Comparison of ENCODE assay signal across 8 mouse cellular contexts in the genomic region with DNA sequence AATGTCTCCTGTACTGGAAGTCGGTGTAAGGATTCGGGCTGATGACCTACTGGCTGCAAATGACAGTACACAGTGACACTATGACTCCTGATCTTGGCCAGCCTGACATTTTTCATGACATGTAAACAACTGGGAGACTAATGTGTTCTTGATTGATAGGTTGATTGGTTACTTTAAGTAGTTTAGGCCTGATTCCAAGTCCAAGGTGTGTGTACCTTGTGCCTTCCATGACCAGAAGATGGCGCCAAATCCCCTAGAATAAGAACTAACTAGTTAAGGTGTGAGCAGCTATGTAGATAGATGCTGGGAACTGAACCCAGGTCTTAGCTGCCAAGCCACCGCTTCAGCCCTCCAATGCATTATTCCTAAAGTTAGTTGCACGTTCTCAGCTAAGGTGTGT. TPM values are rescaled to one million over a fixed set of nuclear protein-coding genes. Genes with fewer than 3 reads are reported as not detected.
DNase-seq lines count a peak whose midpoint lies in the region.

No protein-coding gene starts in this region.

- 64% methylated on average over 5 of the region's 5 CpGs for WGBS in heart, embryonic 10.5 days

- peaks cover 9% of the 10 kb centered on the region for H3K36me3 ChIP-seq in heart, embryonic 10.5 days

- peak; percentile 83 for DNase-seq in heart, adult 11 months
- no peak for DNase-seq in heart, embryonic 10.5 days (ENCODE audit: low spot score)
- DNase-seq in 416B (ENCODE audit: low read depth) (peak; percentile 82), R1 (ENCODE audit: low read depth, low spot score) (peak; percentile 91), liver (peak; percentile 74)
- DNase-seq in embryo, embryonic 11.5 days (ENCODE audit: low read depth, low spot score): peak; percentile 36
- peak; percentile 25 for DNase-seq in skeletal muscle tissue, adult 2 months (ENCODE audit: low read depth, low spot score)
- no peak for DNase-seq in urinary bladder, postnatal 10 days (ENCODE audit: low spot score)

- no peaks in the 10 kb centered on the region for H3K27me3 ChIP-seq in heart, embryonic 10.5 days (ENCODE audit: insufficient read depth, poor library complexity, severe bottlenecking)

- H3K27ac ChIP-seq in heart, embryonic 10.5 days: no peak overlapping the region

- H3K9me3 ChIP-seq in heart, embryonic 10.5 days: no peaks in the 10 kb centered on the region

- peaks cover 4% of the 10 kb centered on the region; the same call in 1 of the 2 replicates for H3K4me1 ChIP-seq in heart, embryonic 10.5 days

- H3K4me3 ChIP-seq in heart, embryonic 10.5 days: no peak overlapping the region

RNA-seq across cellular contexts. Expression of a gene that starts 13.9 kb away (rescaled TPM):
- not detected in 2 replicates for polyA plus RNA-seq in heart, embryonic 10.5 days (2016; fragmentation: Nextera tagmentation; extraction: Ambion mirVana)

RNA-seq across cellular contexts. Expression of a gene that starts 44.1 kb away (rescaled TPM):
- 4.3 and 5.0 TPM in 2 replicates for polyA plus RNA-seq in heart, embryonic 10.5 days (2016; fragmentation: Nextera tagmentation; extraction: Ambion mirVana)

RNA-seq across cellular contexts. Expression of a gene that starts 50.8 kb away (rescaled TPM):
- polyA plus RNA-seq in heart, embryonic 10.5 days (2016; fragmentation: Nextera tagmentation; extraction: Ambion mirVana): 44.4 and 46.8 TPM in 2 replicates

Comparison
In these comparisons a context has a peak if more than half of its experiments do, and no peak if none do; other contexts are left out.
1. DNase-seq: peak in heart, adult 11 months (single experiment), 416B (single experiment), R1 (single experiment), embryo, embryonic 11.5 days (single experiment), liver (single experiment) and skeletal muscle tissue, adult 2 months (single experiment); none in heart, embryonic 10.5 days (single experiment) and urinary bladder, postnatal 10 days (single experiment).